Mouse (Mus musculus) embryonic fibroblast, embryonic 13.5 days (primary cell): ENCODE results near the gene Dnaaf3. TPM values are rescaled to one million over a fixed set of nuclear protein-coding genes. Genes with fewer than 3 reads are reported as not detected.
"Not testable (repeated sequence)": the region's sequence is repeated elsewhere in the genome, so short reads cannot be mapped to it uniquely, and the experiment has no call there.

ENCODE experiments used
- H3K27ac ChIP-seq: 2 replicates; pipeline ENCODE4 v1.5.1; 2012; ENCODE audit warnings: low read length, control low read depth, inconsistent platforms; ENCODE audit not compliant: insufficient read depth
- H3K4me1 ChIP-seq: 2 replicates; pipeline ENCODE4 v1.6.1; 2011; ENCODE audit warnings: low read length; ENCODE audit not compliant: control insufficient read depth, insufficient read depth
- H3K4me3 ChIP-seq: 2 replicates; pipeline ENCODE4 v1.5.1; 2011; ENCODE audit warnings: mild to moderate bottlenecking, control low read depth, low read length; ENCODE audit not compliant: insufficient read depth
- CTCF ChIP-seq: IDR thresholded peaks from 2 replicates; pipeline ENCODE4 v1.5.1; 2011; ENCODE audit warnings: mild to moderate bottlenecking, control low read depth, low read length, moderate library complexity, borderline replicate concordance; ENCODE audit not compliant: insufficient read depth
- POLR2A ChIP-seq: IDR thresholded peaks from 2 replicates; pipeline ENCODE4 v1.6.1; 2011; ENCODE audit warnings: low read depth, mild to moderate bottlenecking, control low read depth, low read length, moderate library complexity
- polyA plus RNA-seq: library from polyadenylated mRNA; stranded (reverse); fragments of >200 nt; gene quantifications from 2 replicates; pipeline ENCODE4 v1.2.4, GENCODE M21; 2011; ENCODE audit warnings: low read depth; ENCODE audit not compliant: missing spikeins, insufficient read length

Dnaaf3 gene
- polyA plus RNA-seq, 1 experiment: 3.2 TPM

DNA sequence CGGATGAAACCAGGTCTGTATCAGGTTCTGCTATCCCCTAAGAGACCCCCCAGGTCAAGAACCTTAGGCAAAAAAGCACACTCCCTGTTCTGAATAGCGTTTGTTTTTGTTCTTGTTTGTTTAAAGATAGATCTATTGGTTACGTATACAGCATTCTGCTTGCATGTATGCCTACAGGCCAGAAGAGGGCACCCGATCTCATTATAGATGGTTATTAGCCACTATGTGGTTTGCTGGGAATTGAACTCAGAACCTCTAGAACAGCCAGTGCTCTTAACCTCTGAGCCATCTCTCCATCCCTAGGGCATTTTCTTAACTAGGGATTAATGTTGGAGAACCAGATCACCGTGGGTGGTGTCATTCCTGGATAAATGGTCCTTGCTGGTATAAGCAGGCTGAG, 9.1 kb upstream of the Dnaaf3 start:
- no peak for TF ChIP-seq CTCF
- Histone ChIP-seq H3K27ac (no peak overlapping the region), H3K4me1 (no peaks in the 10 kb centered on the region), H3K4me3 (no peak overlapping the region)

DNA sequence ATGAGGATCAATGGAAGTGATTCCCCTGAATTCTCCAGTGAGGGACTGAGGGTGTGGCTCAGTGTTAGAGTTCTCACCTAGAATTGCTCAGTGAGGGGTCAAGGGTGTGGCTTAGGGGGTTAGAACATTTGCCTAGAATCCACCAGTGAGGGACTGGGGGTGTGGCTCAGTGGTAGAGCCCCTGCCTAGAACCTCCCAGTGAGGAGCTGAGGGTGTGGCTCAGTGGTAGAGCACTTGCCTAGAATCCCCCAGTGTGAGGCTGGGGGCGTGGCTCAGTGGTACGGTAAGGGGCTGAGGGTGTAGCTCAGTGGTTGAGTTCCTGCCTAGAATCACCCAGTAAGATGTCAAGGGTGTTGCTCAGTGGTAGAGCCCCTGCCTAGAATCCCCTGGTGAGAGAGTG, 6.8 kb upstream of the Dnaaf3 start:
- Histone ChIP-seq H3K4me3 (no peak overlapping the region), H3K4me1 (no peaks in the 10 kb centered on the region), H3K27ac (no peak overlapping the region)
- TF ChIP-seq POLR2A (no peak), CTCF (no peak)

DNA sequence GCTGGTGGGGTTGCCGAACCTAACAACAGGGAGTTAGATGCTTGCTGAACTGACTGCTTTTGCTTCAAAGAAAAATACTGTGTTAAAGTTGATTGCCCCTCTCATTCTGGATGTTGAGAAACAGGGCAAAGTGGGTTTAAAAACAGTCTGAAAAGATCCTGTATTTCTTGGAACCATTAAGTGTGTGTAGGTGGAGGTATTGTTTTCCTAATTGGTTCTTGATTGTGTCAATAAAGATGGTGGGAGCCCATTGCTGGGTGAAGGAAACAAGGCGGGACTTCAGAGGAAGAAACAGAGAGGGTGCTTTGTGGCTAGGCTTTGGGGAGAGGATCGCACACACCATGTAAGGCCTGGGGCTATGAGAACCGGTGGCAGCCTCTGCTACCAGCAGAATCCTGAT, 4.9 kb upstream of the Dnaaf3 start:
- Histone ChIP-seq H3K4me3 (no peak overlapping the region), H3K27ac (no peak overlapping the region), H3K4me1 (no peaks in the 10 kb centered on the region)
- TF ChIP-seq POLR2A (no peak), CTCF (no peak)

DNA sequence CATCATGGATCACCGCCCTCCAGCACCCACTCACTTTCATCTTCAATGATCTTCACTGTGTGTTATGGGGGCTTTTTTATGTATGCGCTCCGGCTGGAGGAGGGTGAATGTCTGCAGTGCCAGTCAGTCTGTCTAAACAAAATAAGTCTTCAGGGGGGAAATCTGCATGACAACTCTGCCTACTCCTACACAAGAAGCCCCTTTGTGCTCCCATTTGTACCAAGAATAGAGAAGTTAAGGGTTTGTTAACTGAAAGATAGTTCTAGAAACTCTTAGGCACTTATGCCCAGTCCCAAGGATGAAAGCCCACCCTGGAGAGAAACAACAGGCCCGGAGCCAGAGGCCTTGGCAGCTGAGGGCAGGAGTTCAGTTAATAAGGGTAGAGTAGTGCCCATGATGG, 4.1 kb upstream of the Dnaaf3 start:
- no peak overlapping the region for H3K4me3 ChIP-seq
- H3K4me1 ChIP-seq: no peaks in the 10 kb centered on the region
- no peak overlapping the region for H3K27ac ChIP-seq
- TF ChIP-seq POLR2A (no peak), CTCF (no peak)

- H3K27ac ChIP-seq, H3K4me3 ChIP-seq, H3K4me1 ChIP-seq: not testable (repeated sequence)
Measured at GRCm38 (mm10) chr7:4530166-4530565, 2.1 kb downstream of the Dnaaf3 start.

GRCm38 (mm10) chr7:4527302-4527689, 5.0 kb downstream of the Dnaaf3 start:
- Histone ChIP-seq H3K4me3 (no peak overlapping the region), H3K4me1 (no peaks in the 10 kb centered on the region), H3K27ac (no peak overlapping the region)
- TF ChIP-seq CTCF (no peak), POLR2A (0 out of 2 replicates have a peak, but pooled peaks have one; percentile 5)

GRCm38 (mm10) chr7:4526341-4527301, 5.6 kb downstream of the Dnaaf3 start:
- H3K4me1 ChIP-seq: no peaks in the 10 kb centered on the region
- H3K4me3 ChIP-seq: peak overlapping the region; percentile 31
- TF ChIP-seq POLR2A: peak; percentile 52; the same call in 1 of the 2 replicates
- peak; percentile 55 for TF ChIP-seq CTCF
- peak overlapping the region; percentile 58 for H3K27ac ChIP-seq

GRCm38 (mm10) chr7:4524212-4524922, 7.9 kb downstream of the Dnaaf3 start, which contains the start of gene Tnni3:
Tnni3 (minus strand) TSS chr7:4524229.
- H3K27ac ChIP-seq, H3K4me1 ChIP-seq, H3K4me3 ChIP-seq: not testable (repeated sequence)
- peak; percentile 63; the same call in 1 of the 2 replicates for TF ChIP-seq CTCF

DNA sequence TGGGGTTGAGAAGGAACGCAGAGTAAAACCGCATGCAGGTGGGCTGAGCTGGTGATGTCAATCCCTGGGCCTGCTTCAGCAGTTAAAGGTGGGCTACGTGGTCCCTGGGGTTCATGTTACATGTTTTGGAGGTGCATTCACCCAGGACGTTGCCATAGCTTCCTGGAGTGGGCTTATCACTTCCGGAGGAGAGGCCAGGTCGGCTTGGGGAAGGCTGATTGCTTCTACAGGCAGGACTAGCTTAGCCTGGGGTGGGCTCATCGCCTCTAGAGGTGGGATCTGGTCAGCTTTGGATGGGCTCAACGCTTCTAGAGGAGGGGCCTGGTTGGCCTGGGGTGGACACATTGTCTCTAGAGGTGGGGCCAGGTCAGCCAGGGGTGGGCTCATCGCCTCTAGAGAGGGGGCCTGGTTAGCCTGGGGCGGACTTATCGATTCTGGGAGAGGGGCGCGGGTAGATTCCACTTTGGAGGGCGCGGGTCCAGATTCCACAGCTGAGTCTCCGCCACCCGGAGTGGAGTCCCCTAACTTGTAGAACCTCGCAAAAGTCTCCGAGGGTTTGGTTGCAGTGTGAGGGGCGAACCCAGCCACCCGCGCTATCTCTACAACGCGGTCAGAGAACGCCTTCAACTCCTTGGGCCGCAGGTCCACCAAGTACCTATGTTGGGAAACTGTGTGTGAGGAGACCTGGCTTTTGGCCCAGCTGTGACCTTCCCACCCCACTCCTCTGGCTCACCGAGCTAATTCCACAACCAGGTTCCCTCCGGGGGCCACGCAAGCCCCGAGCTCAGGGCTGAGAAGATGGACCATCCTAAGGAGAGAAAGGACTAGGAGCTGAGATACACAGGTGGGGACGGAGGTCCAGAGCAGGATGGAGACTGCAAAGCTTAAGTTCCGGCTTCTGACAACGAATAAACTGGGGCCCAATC, 8.8 kb downstream of the Dnaaf3 start:
- Histone ChIP-seq H3K4me3 (no peak overlapping the region), H3K27ac (no peak overlapping the region)
- TF ChIP-seq POLR2A (no peak), CTCF (no peak)

More for the DNA sequence above, 8.8 kb downstream of the Dnaaf3 start:
- no peaks in the 10 kb centered on the region for H3K4me1 ChIP-seq
